Mouse (Mus musculus) bone marrow macrophage, adult 2 months (primary cell): ENCODE measurements around the gene Adcy2. TPM values are rescaled to one million over a fixed set of nuclear protein-coding genes. Genes with fewer than 3 reads are reported as not detected.
A peak's percentile ranks its signal among the peaks of the same experiment; 100 is the strongest.

Experiments
- H3K27ac ChIP-seq: 2 replicates; pipeline ENCODE4 v1.5.1; 2012; ENCODE audit warnings: low read depth, low read length; ENCODE audit not compliant: insufficient read depth
- H3K4me1 ChIP-seq: 2 replicates; pipeline ENCODE4 v1.6.1; 2012; ENCODE audit warnings: low read length; ENCODE audit not compliant: control insufficient read depth, insufficient read depth
- H3K4me3 ChIP-seq: 2 replicates; pipeline ENCODE4 v1.5.1; 2012; ENCODE audit warnings: mild to moderate bottlenecking, low read length, moderate library complexity; ENCODE audit not compliant: insufficient read depth
- CTCF ChIP-seq: IDR thresholded peaks from 2 replicates; pipeline ENCODE4 v1.5.1; 2012; ENCODE audit warnings: low read depth, mild to moderate bottlenecking, low read length, moderate library complexity
- POLR2A ChIP-seq: IDR thresholded peaks from 2 replicates; pipeline ENCODE4 v1.6.1; 2012; ENCODE audit warnings: mild to moderate bottlenecking, low read depth, low read length, borderline replicate concordance
- polyA plus RNA-seq: library from polyadenylated mRNA; stranded (reverse); fragments of >200 nt; gene quantifications from 2 replicates; pipeline ENCODE4 v1.2.4, GENCODE M21; 2012; ENCODE audit not compliant: missing spikeins, insufficient read depth, insufficient read length

Adcy2 gene
- polyA plus RNA-seq, 1 experiment, result 0.17 TPM

GRCm38 (mm10) chr13:68603085-68603484, 396.3 kb downstream of the Adcy2 start:
- Histone ChIP-seq H3K4me3 (no peak overlapping the region), H3K4me1 (0 out of 2 replicates have a peak, but pooled peaks cover 3% of the 10 kb centered on the region), H3K27ac (no peak overlapping the region)
- no peak for TF ChIP-seq POLR2A

GRCm38 (mm10) chr13:68601184-68601583, 398.2 kb downstream of the Adcy2 start:
- Histone ChIP-seq H3K4me1 (no peaks in the 10 kb centered on the region), H3K4me3 (no peak overlapping the region), H3K27ac (no peak overlapping the region)
- TF ChIP-seq CTCF (peak; percentile 35), POLR2A (no peak)

- Histone ChIP-seq H3K4me3 (no peak overlapping the region), H3K27ac (no peak overlapping the region), H3K4me1 (no peaks in the 10 kb centered on the region)
- TF ChIP-seq CTCF (no peak), POLR2A (no peak)
These were observed 400.4 kb downstream of the Adcy2 start for GRCm38 (mm10) chr13:68598953-68599352.

- no peaks in the 10 kb centered on the region for H3K4me1 ChIP-seq
- H3K27ac ChIP-seq, result no peak overlapping the region
- TF ChIP-seq POLR2A (no peak), CTCF (no peak)
- H3K4me3 ChIP-seq, result no peak overlapping the region
These were observed 401.7 kb downstream of the Adcy2 start for GRCm38 (mm10) chr13:68597667-68598066.

- H3K27ac ChIP-seq, result no peak within 1 kb of the TSS
- no peak within 1 kb of the TSS for H3K4me3 ChIP-seq
- no peak for TF ChIP-seq POLR2A
- no peak for TF ChIP-seq CTCF
- no peaks in the 10 kb centered on the region for H3K4me1 ChIP-seq
These were observed 402.1 kb downstream of the Adcy2 start, which contains the start of gene 1700001L19Rik for GRCm38 (mm10) chr13:68597199-68597598. TSS of gene 1700001L19Rik (plus strand) at chr13:68597421.

DNA sequence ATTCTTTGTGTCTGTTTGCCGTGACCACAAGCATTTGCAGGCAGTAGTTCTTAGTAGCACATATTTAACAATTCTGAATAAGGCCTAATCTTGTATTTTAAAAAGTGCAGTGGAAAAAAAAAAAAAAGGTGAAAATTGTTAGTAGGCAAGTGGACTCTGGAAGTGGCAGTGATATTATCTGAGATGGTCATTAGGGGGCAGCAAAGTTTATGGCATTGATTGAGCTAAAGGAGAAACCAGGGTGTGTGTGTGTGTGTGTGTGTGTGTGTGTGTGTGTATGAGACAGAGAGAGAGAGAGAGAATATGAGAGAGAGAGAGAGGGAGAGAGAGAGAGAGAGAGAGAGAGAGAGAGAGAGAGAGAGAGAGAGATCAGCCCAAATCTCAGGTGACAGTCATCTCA, 405.5 kb downstream of the Adcy2 start:
- no peak for TF ChIP-seq CTCF
- no peak overlapping the region for H3K27ac ChIP-seq

DNA sequence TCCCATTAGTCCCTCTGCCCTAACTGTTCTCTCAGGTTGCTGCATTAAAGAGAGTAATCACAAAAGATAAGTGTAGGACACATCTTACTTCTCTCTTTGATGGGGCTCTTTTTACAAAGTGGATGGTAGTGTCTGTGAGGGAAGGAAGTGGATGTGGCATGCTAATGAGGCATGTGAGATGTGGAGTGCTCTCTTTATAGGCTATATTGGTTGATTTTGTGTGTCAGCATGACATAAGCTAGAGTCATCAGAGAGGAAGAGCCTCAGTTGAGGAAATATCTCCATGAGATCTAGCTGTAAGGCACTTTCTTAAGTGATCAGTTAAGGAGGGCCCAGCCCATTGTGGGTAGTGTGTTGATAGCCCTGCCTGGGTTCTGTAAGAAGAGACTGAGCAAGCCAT, 411.0 kb downstream of the Adcy2 start:
- peaks cover 59% of the 10 kb centered on the region for H3K4me1 ChIP-seq
- peak overlapping the region; percentile 86 for H3K27ac ChIP-seq
- TF ChIP-seq POLR2A (no peak), CTCF (no peak)
- no peak overlapping the region for H3K4me3 ChIP-seq

More for the DNA sequence above, 405.5 kb downstream of the Adcy2 start:
- Histone ChIP-seq H3K4me3 (no peak overlapping the region), H3K4me1 (peaks cover 14% of the 10 kb centered on the region)

DNA sequence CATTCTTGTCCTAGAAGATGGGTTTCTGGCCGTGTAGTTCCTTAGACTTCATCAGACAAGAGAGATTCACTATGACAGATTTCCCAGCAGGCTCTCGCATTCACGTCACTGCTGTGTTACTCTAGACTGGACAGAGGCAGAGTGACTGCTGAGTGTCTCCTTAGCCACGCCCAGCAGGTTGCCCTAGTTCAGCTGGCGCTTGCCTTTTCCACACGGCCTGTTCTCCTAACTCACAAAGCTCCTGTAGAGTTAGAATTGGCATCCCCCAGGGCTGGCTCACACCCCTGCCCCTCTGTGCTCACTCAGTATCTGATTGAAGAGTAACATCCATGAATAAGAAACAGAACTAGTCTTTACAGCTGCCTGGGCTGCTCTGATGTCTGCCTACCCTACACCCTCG, 413.9 kb downstream of the Adcy2 start:
- TF ChIP-seq CTCF, result no peak
- TF ChIP-seq POLR2A, result no peak
- no peak overlapping the region for H3K4me3 ChIP-seq
- no peak overlapping the region for H3K27ac ChIP-seq
- peaks cover 65% of the 10 kb centered on the region for H3K4me1 ChIP-seq

DNA sequence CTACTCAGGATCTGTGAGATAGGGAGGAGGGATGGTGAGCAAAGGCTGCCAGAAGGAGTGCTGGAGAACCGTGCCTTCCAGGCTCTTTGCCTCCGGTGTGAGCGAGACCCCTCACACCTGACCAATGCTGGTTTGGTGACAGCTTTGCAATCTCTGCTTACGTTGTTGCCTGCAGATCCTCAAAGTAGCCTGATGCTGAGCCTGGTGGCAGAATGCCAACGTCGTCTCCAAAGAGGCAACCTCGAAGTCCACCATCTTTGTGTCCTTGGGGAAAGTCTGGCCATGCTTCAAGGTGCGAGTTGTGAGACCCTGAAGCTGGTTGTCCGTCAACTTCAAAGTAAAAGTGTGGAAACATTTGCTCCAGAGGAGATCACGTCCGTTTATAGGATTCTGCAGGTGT, 415.4 kb downstream of the Adcy2 start:
- peaks cover 59% of the 10 kb centered on the region for H3K4me1 ChIP-seq
- peak overlapping the region; percentile 7; the same call in 1 of the 2 replicates for H3K27ac ChIP-seq
- no peak for TF ChIP-seq POLR2A
- TF ChIP-seq CTCF, result no peak
- no peak overlapping the region for H3K4me3 ChIP-seq

GRCm38 (mm10) chr13:68582517-68582780, 416.9 kb downstream of the Adcy2 start:
- Histone ChIP-seq H3K4me1 (peaks cover 47% of the 10 kb centered on the region), H3K27ac (peak overlapping the region; percentile 73), H3K4me3 (peak overlapping the region; percentile 90)
- no peak for TF ChIP-seq POLR2A
- no peak for TF ChIP-seq CTCF
